Mouse (Mus musculus): ENCODE data around the gene Mctp1. TPM values are rescaled to one million over a fixed set of nuclear protein-coding genes. Genes with fewer than 3 reads are reported as not detected.
A peak's percentile ranks its signal among the peaks of the same experiment; 100 is the strongest.
"Not testable (repeated sequence)": the region's sequence is repeated elsewhere in the genome, so short reads cannot be mapped to it uniquely, and the experiment has no call there.

Gene Mctp1
- total and polyA plus RNA-seq, 2 experiments: 0.04 to 0.65 TPM

- 70% methylated on average over 3 of the region's 3 CpGs for WGBS
- H3K4me1 ChIP-seq (ENCODE audit: control insufficient read depth, insufficient read depth, low read length): no peaks in the 10 kb centered on the region
- TF ChIP-seq POLR2A (IDR thresholded peaks at IDR 0.05; ENCODE audit: extremely low read depth, insufficient read depth, low read length) (no peak), CTCF (IDR thresholded peaks at IDR 0.05; ENCODE audit: low read depth, low read length) (no peak)
Observed at GRCm38 (mm10) chr13:76566024-76566423, 181.7 kb downstream of the Mctp1 start.

GRCm38 (mm10) chr13:76567448-76567847 is 183.1 kb downstream of the Mctp1 start:
- no peaks in the 10 kb centered on the region for H3K27me3 ChIP-seq (ENCODE audit: control insufficient read depth, insufficient read depth, low read length)
- no peaks in the 10 kb centered on the region for H3K4me1 ChIP-seq (ENCODE audit: control insufficient read depth, insufficient read depth, low read length)
- H3K79me2 ChIP-seq (ENCODE audit: control insufficient read depth, insufficient read depth, low read length): no peaks in the 10 kb centered on the region
- no peak overlapping the region for H3K9ac ChIP-seq (ENCODE audit: low read depth, low read length)
- H3K36me3 ChIP-seq (ENCODE audit: control insufficient read depth, insufficient read depth, low read length): no peaks in the 10 kb centered on the region
- no peak overlapping the region for H3K4me3 ChIP-seq (ENCODE audit: insufficient read depth, low read depth, low read length)
- no peak for TF ChIP-seq CTCF (IDR thresholded peaks at IDR 0.05; ENCODE audit: low read depth, low read length)
- TF ChIP-seq POLR2A (IDR thresholded peaks at IDR 0.05; ENCODE audit: extremely low read depth, insufficient read depth, low read length): no peak
- H3K27ac ChIP-seq (replicated peaks; ENCODE audit: insufficient read depth, low read depth, low read length): no peak overlapping the region
- DNase-seq (ENCODE audit: extremely low read depth, low read depth, low spot score): no peak
- 85% methylated on average over 4 of the region's 4 CpGs for whole genome bisulfite sequencing

More at GRCm38 (mm10) chr13:76566024-76566423, 181.7 kb downstream of the Mctp1 start:
- Histone ChIP-seq H3K79me2 (ENCODE audit: control insufficient read depth, insufficient read depth, low read length) (no peaks in the 10 kb centered on the region), H3K27me3 (ENCODE audit: control insufficient read depth, insufficient read depth, low read length) (no peaks in the 10 kb centered on the region; the same call in 1 of the 2 replicates), H3K4me3 (ENCODE audit: insufficient read depth, low read depth, low read length) (no peak overlapping the region), H3K36me3 (ENCODE audit: control insufficient read depth, insufficient read depth, low read length) (no peaks in the 10 kb centered on the region), H3K9ac (ENCODE audit: low read depth, low read length) (no peak overlapping the region), H3K27ac (replicated peaks; ENCODE audit: insufficient read depth, low read depth, low read length) (no peak overlapping the region)
- DNase-seq (ENCODE audit: extremely low read depth, low read depth, low spot score): no peak

GRCm38 (mm10) chr13:76568569-76569211 is 184.4 kb downstream of the Mctp1 start:
- Histone ChIP-seq H3K79me2 (ENCODE audit: control insufficient read depth, insufficient read depth, low read length) (no peaks in the 10 kb centered on the region), H3K27me3 (ENCODE audit: control insufficient read depth, insufficient read depth, low read length) (no peaks in the 10 kb centered on the region), H3K9ac (ENCODE audit: low read depth, low read length) (no peak overlapping the region), H3K36me3 (ENCODE audit: control insufficient read depth, insufficient read depth, low read length) (no peaks in the 10 kb centered on the region), H3K4me1 (ENCODE audit: control insufficient read depth, insufficient read depth, low read length) (no peaks in the 10 kb centered on the region), H3K4me3 (ENCODE audit: insufficient read depth, low read depth, low read length) (no peak overlapping the region), H3K27ac (replicated peaks; ENCODE audit: insufficient read depth, low read depth, low read length) (no peak overlapping the region)
- WGBS: 47% methylated on average over 2 of the region's 2 CpGs
- TF ChIP-seq POLR2A (IDR thresholded peaks at IDR 0.05; ENCODE audit: extremely low read depth, insufficient read depth, low read length): no peak
- TF ChIP-seq CTCF (IDR thresholded peaks at IDR 0.05; ENCODE audit: low read depth, low read length): no peak
- no peak for DNase-seq (ENCODE audit: extremely low read depth, low read depth, low spot score)

- DNase-seq (ENCODE audit: extremely low read depth, low read depth, low spot score): peak; percentile 8
- Histone ChIP-seq H3K4me3 (ENCODE audit: insufficient read depth, low read depth, low read length) (no peak overlapping the region), H3K9ac (ENCODE audit: low read depth, low read length) (no peak overlapping the region), H3K79me2 (ENCODE audit: control insufficient read depth, insufficient read depth, low read length) (no peaks in the 10 kb centered on the region), H3K27ac (replicated peaks; ENCODE audit: insufficient read depth, low read depth, low read length) (no peak overlapping the region), H3K4me1 (ENCODE audit: control insufficient read depth, insufficient read depth, low read length) (no peaks in the 10 kb centered on the region), H3K36me3 (ENCODE audit: control insufficient read depth, insufficient read depth, low read length) (no peaks in the 10 kb centered on the region), H3K27me3 (ENCODE audit: control insufficient read depth, insufficient read depth, low read length) (no peaks in the 10 kb centered on the region)
- peak; percentile 7; the same call in 1 of the 2 replicates for TF ChIP-seq CTCF (IDR thresholded peaks at IDR 0.05; ENCODE audit: low read depth, low read length)
- no peak for TF ChIP-seq POLR2A (IDR thresholded peaks at IDR 0.05; ENCODE audit: extremely low read depth, insufficient read depth, low read length)
- 40% methylated on average over 5 of the region's 5 CpGs for WGBS
Observed at GRCm38 (mm10) chr13:76579414-76579813, 195.1 kb downstream of the Mctp1 start.

GRCm38 (mm10) chr13:76585447-76585846 is 201.1 kb downstream of the Mctp1 start:
- no peaks in the 10 kb centered on the region for H3K36me3 ChIP-seq (ENCODE audit: control insufficient read depth, insufficient read depth, low read length)
- H3K4me3 ChIP-seq (ENCODE audit: insufficient read depth, low read depth, low read length): no peak overlapping the region
- no peaks in the 10 kb centered on the region for H3K79me2 ChIP-seq (ENCODE audit: control insufficient read depth, insufficient read depth, low read length)
- WGBS: 52% methylated on average over 3 of the region's 3 CpGs
- H3K4me1 ChIP-seq (ENCODE audit: control insufficient read depth, insufficient read depth, low read length): no peaks in the 10 kb centered on the region
- H3K27ac ChIP-seq (replicated peaks; ENCODE audit: insufficient read depth, low read depth, low read length): no peak overlapping the region
- no peak overlapping the region for H3K9ac ChIP-seq (ENCODE audit: low read depth, low read length)
- no peaks in the 10 kb centered on the region for H3K27me3 ChIP-seq (ENCODE audit: control insufficient read depth, insufficient read depth, low read length)
- no peak for DNase-seq (ENCODE audit: extremely low read depth, low read depth, low spot score)
- TF ChIP-seq POLR2A (IDR thresholded peaks at IDR 0.05; ENCODE audit: extremely low read depth, insufficient read depth, low read length) (no peak), CTCF (IDR thresholded peaks at IDR 0.05; ENCODE audit: low read depth, low read length) (no peak)

- not testable (repeated sequence) for H3K36me3 ChIP-seq (ENCODE audit: control insufficient read depth, insufficient read depth, low read length); DNase-seq (ENCODE audit: extremely low read depth, low read depth, low spot score); H3K79me2 ChIP-seq (ENCODE audit: control insufficient read depth, insufficient read depth, low read length); H3K4me1 ChIP-seq (ENCODE audit: control insufficient read depth, insufficient read depth, low read length); H3K27me3 ChIP-seq (ENCODE audit: control insufficient read depth, insufficient read depth, low read length); H3K4me3 ChIP-seq (ENCODE audit: insufficient read depth, low read depth, low read length); H3K9ac ChIP-seq (ENCODE audit: low read depth, low read length); H3K27ac ChIP-seq (replicated peaks; ENCODE audit: insufficient read depth, low read depth, low read length)
- 87% methylated on average over 11 of the region's 11 CpGs for WGBS
Observed at GRCm38 (mm10) chr13:76590709-76591108, 206.4 kb downstream of the Mctp1 start.

All from liver, adult 2 months (tissue).